In the genomic region with DNA sequence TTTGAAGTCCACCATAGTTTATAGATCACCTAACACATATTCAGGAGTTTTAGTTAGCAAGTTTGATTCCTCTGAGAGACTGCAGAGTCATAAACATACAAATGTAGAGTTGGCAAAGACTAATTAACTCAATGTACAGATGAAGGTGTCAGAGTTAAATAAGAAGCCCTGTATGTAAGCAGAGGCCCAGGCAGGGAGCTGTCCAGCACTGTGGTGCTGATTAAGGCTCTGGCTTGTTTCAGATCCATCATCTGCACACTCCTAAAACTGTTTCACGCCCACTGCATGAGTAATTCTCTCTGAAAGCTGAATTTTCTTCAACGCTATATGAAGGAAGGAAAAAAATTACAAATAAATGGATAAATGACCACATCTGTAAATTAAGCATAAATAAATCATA, we compare ENCODE assay signal across 8 mouse cellular contexts.
DNase-seq lines count a peak whose midpoint lies in the region; ATAC-seq and TF ChIP-seq lines count a peak whose summit lies in the region.
"Had no signal": no experiment of that assay in that cellular context is flagged by ENCODE, and none has a peak within 500 bp of the region (broad histone marks: within the 10 kb centered on the region; RNA-seq: fewer than 3 reads in every experiment).

No protein-coding gene starts in this region.

- no peak for TF ChIP-seq POLR2A in limb, embryonic 14.5 days (IDR thresholded peaks at IDR 0.05; ENCODE audit: borderline replicate concordance, extremely low read depth, insufficient read depth, insufficient read length)

- H3K9ac ChIP-seq in kidney, embryonic 16.5 days (replicated peaks; ENCODE audit: low read length) = no peak overlapping the region
- H3K9ac ChIP-seq in limb, embryonic 14.5 days (ENCODE audit: low read depth, low read length, severe bottlenecking) = no peak overlapping the region
- H3K9ac ChIP-seq: neural tube, embryonic 12.5 days had no signal

- H3K27me3 ChIP-seq in kidney, embryonic 16.5 days (ENCODE audit: insufficient read depth, low read length) = no peaks in the 10 kb centered on the region
- no peaks in the 10 kb centered on the region for H3K27me3 ChIP-seq in limb, embryonic 14.5 days (ENCODE audit: control insufficient read depth, insufficient read depth, low read length)
- H3K27me3 ChIP-seq: neural tube, embryonic 12.5 days had no signal

- H3K4me3 ChIP-seq in kidney, embryonic 16.5 days (ENCODE audit: low read length) = no peak overlapping the region
- H3K4me3 ChIP-seq in limb, embryonic 14.5 days (replicated peaks; ENCODE audit: low read length) = no peak overlapping the region
- H3K4me3 ChIP-seq: neural tube, embryonic 12.5 days had no signal

- no peak for ATAC-seq in kidney, embryonic 16.5 days (ENCODE audit: low FRiP score, low TSS enrichment)
- ATAC-seq in limb, embryonic 14.5 days (ENCODE audit: low FRiP score, low read depth) = no peak

- peak; percentile 7 for DNase-seq in kidney, adult 9 months
- peak; percentile 68 for DNase-seq in ZHBTc4 (ENCODE audit: low read depth, low spot score)
- peak; percentile 70 for DNase-seq in embryo, embryonic 11 days
- DNase-seq in limb, embryonic 14.5 days (ENCODE audit: low spot score) = peak; percentile 76
- DNase-seq in thymus, postnatal 25 days = peak; percentile 22
- DNase-seq in cerebellum, adult 11-12 months = no peak

- no peaks in the 10 kb centered on the region for H3K9me3 ChIP-seq in kidney, embryonic 16.5 days (ENCODE audit: low read length)
- H3K9me3 ChIP-seq in limb, embryonic 14.5 days (ENCODE audit: control insufficient read depth, low read length) = no peaks in the 10 kb centered on the region
- H3K9me3 ChIP-seq: neural tube, embryonic 12.5 days had no signal

- peaks cover 3% of the 10 kb centered on the region for H3K36me3 ChIP-seq in kidney, embryonic 16.5 days (ENCODE audit: insufficient read depth, low read length)
- H3K36me3 ChIP-seq in limb, embryonic 14.5 days (ENCODE audit: control insufficient read depth, insufficient read depth, low read length) = no peaks in the 10 kb centered on the region; the same call in 1 of the 2 replicates
- H3K36me3 ChIP-seq: neural tube, embryonic 12.5 days had no signal

- WGBS in kidney, embryonic 16.5 days = 66% methylated on average over 2 of the region's 2 CpGs
- 74% methylated on average over 2 of the region's 2 CpGs for WGBS in limb, embryonic 14.5 days

- H3K27ac ChIP-seq in kidney, embryonic 16.5 days (ENCODE audit: low read length) = no peak overlapping the region
- no peak overlapping the region for H3K27ac ChIP-seq in limb, embryonic 14.5 days (replicated peaks; ENCODE audit: low read depth, low read length)
- H3K27ac ChIP-seq: neural tube, embryonic 12.5 days had no signal

- H3K4me2 ChIP-seq in kidney, embryonic 16.5 days (replicated peaks; ENCODE audit: low read depth, low read length) = no peak overlapping the region
- H3K4me2 ChIP-seq in limb, embryonic 14.5 days (replicated peaks; ENCODE audit: low read depth, low read length, severe bottlenecking) = no peak overlapping the region
- H3K4me2 ChIP-seq: neural tube, embryonic 12.5 days had no signal

- H3K4me1 ChIP-seq in kidney, embryonic 16.5 days (ENCODE audit: insufficient read depth, low read length) = no peaks in the 10 kb centered on the region
- H3K4me1 ChIP-seq in limb, embryonic 14.5 days (ENCODE audit: control insufficient read depth, insufficient read depth, low read length) = no peaks in the 10 kb centered on the region
- H3K4me1 ChIP-seq: neural tube, embryonic 12.5 days had no signal
